Mouse (Mus musculus) mouse embryonic stem cell (cell line): ENCODE results near the gene Zfp740.
"Not testable (repeated sequence)": the region's sequence is repeated elsewhere in the genome, so short reads cannot be mapped to it uniquely, and the experiment has no call there.

Experiments
- in situ Hi-C, 2 experiments: fragments of 300-500 bp; cut with MboI; formaldehyde crosslinking; loops; 1 replicate in 1 of 2; 3 replicates in 1 of 2; pipeline ENCODE4 v1.14.3; 2019 to 2020; ENCODE audit warnings: low sequenced_read_pairs in 2 of 2, low pct_unique_long_range_greater_than_20kb in 1 of 2, mixed read lengths in 1 of 2; ENCODE audit not compliant: unreplicated experiment in 1 of 2

Gene Zfp740

GRCm38 (mm10) chr15:102202971-102203834, at the start of gene Zfp740:
Gene Zfp740, plus strand, starts transcription at chr15:102203249.
- in situ Hi-C loops, result no loop called here

- in situ Hi-C loops, result not testable (repeated sequence)
Measured at GRCm38 (mm10) chr15:102155006-102155405, 48.0 kb upstream of the Zfp740 start.

GRCm38 (mm10) chr15:102156836-102157235, 46.2 kb upstream of the Zfp740 start:
- in situ Hi-C loops, result no loop called here

GRCm38 (mm10) chr15:102160415-102161060, 42.5 kb upstream of the Zfp740 start:
- in situ Hi-C loops, result no loop called here

- in situ Hi-C loops, result no loop called here
Measured at GRCm38 (mm10) chr15:102163900-102164693, 39.0 kb upstream of the Zfp740 start.

GRCm38 (mm10) chr15:102165468-102166100, 37.5 kb upstream of the Zfp740 start:
- in situ Hi-C loops, result no loop called here

GRCm38 (mm10) chr15:102167620-102168021, 35.4 kb upstream of the Zfp740 start:
- in situ Hi-C loops, result no loop called here

- in situ Hi-C loops, result no loop called here
Measured at GRCm38 (mm10) chr15:102169064-102169463, 34.0 kb upstream of the Zfp740 start.

GRCm38 (mm10) chr15:102173581-102173980, 29.5 kb upstream of the Zfp740 start:
- in situ Hi-C loops, result no loop called here

- in situ Hi-C loops, result loop anchor here in 1 of 2 experiments (5.0 kb wide), 1 partner anchor 46 kb away; no protein-coding TSS in a partner anchor
Measured at GRCm38 (mm10) chr15:102175736-102176319, 27.2 kb upstream of the Zfp740 start.

- in situ Hi-C loops, result loop anchor here in 1 of 2 experiments (5.0 kb wide), 1 partner anchor 46 kb away; no protein-coding TSS in a partner anchor
Measured at GRCm38 (mm10) chr15:102176571-102177316, 26.3 kb upstream of the Zfp740 start.

GRCm38 (mm10) chr15:102177417-102177816, 25.6 kb upstream of the Zfp740 start:
- in situ Hi-C loops, result loop anchor here in 1 of 2 experiments (5.0 kb wide), 1 partner anchor 45 kb away; no protein-coding TSS in a partner anchor

- in situ Hi-C loops, result loop anchor here in 1 of 2 experiments (5.0 kb wide), 1 partner anchor 44 kb away; no protein-coding TSS in a partner anchor
Measured at GRCm38 (mm10) chr15:102178279-102178678, 24.8 kb upstream of the Zfp740 start.

GRCm38 (mm10) chr15:102179106-102179505, 23.9 kb upstream of the Zfp740 start:
- in situ Hi-C loops, result loop anchor here in 1 of 2 experiments (5.0 kb wide), 1 partner anchor 43 kb away; no protein-coding TSS in a partner anchor

GRCm38 (mm10) chr15:102179924-102180323, 23.1 kb upstream of the Zfp740 start:
- in situ Hi-C loops, result loop anchor here in 1 of 2 experiments (5.0 kb wide), 1 partner anchor 42 kb away; no protein-coding TSS in a partner anchor

GRCm38 (mm10) chr15:102183076-102183475, 20.0 kb upstream of the Zfp740 start:
- in situ Hi-C loops, result no loop called here

GRCm38 (mm10) chr15:102186239-102186638, 16.8 kb upstream of the Zfp740 start:
- in situ Hi-C loops, result loop anchor here in 1 of 2 experiments (5.0 kb wide), 1 partner anchor 36 kb away; no protein-coding TSS in a partner anchor
